Mouse (Mus musculus): ENCODE results near the gene 4931422A03Rik.
"Not testable (repeated sequence)": the region's sequence is repeated elsewhere in the genome, so short reads cannot be mapped to it uniquely, and the experiment has no call there.

Gene 4931422A03Rik

DNA sequence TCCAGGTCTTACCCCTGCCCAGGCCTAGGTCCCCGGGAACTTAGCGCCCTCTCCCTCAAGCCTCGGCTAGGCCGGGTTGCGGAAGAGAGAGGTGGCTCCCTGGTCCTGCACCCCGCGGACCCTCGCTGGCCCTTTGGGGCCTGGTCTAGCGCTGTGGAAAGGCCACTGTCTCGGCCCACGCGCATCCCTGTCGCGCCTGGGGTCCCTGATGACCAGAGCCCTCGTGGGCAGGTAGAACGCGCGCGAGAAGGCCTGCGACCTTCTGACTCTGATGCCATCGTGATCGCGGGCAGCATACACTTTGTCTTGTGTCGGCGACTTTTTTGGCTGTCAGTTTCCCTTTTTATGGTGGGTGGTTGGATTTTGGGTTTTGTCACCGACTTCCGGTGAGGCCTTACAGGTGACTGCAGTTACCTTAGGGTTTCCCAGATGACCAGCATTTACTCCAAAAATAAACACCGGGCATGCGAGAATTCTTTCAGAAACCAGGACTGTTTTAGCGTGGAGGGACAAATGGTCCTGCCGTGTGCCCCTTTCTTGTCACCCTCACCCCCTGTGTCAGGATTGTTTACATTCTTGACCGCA lies at the start of gene 4931422A03Rik:
4931422A03Rik (minus strand) TSS at position 223 of the 585 bp plus-strand sequence.
- peak; percentile 32 for DNase-seq

- no peak for DNase-seq
Observed at GRCm38 (mm10) chr2:104069704-104070185, 41.6 kb upstream of the 4931422A03Rik start, which contains the start of gene Cd59b. Gene Cd59b (plus strand): TSS chr2:104069849.

DNA sequence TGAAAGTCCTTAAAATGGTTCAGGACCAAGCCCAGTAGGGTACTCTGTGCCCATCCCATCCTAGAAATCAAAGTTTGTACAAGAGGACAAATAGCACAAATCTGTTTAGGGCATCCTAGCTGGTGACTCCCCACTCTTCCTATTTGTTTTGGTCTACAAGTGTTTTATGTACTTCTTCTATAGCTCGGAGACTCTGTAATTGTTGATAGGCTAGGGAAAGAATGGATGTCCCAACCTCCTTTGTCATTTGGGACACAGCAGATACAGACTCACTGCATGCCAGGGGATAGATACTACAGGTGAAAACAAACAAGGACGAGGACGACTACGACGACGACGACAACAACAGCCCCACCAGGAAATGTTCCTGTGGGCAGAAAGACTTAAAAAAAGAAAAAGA lies 40.3 kb upstream of the 4931422A03Rik start, which contains the start of gene Gm10799:
Gm10799 (minus strand) TSS at position 101 of the 400 bp plus-strand sequence.
- DNase-seq = not testable (repeated sequence)

- DNase-seq = not testable (repeated sequence)
Observed at GRCm38 (mm10) chr2:104065526-104065925, 37.4 kb upstream of the 4931422A03Rik start, which contains the start of gene Gm10912. Gene Gm10912 (plus strand): TSS chr2:104065826.

DNA sequence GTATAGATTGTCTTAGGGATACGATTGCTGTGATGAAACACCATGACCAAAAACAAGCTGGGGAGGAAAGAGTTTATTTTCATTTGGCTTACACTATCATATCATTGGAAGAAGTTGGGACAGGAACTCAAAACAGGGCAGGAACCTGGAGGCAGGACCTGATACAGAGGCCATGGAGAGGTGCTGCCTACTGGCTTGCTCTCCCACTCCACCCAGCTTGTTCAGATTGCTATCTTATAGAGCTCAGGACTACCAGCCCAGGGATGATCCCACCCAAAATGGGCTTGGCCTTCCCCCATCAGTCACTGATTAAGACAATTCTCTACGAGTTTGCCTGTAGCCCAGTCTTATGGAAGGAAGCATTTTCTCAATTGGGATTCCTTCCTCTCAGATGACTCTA lies 36.0 kb upstream of the 4931422A03Rik start:
- DNase-seq = no peak

DNA sequence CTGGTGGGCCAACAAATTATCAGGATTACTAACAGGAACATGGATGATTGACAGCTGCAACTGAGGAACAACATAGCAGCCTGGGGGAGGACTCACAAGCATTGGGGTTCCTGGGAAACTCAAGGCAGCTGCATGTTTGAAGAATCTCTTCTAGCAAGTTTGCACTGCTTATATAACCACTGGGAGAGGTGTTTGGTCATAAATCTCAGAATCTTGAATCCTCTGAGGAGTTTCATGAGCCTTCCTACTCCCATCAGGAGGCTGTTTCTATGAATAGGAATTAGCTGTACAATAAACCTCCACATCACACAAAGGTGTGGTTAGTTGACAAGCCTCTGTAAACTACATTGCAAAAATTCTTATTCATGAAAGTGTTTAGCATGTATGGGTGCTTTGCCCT lies 34.5 kb upstream of the 4931422A03Rik start:
- DNase-seq = no peak

GRCm38 (mm10) chr2:104060996-104061395 lies 32.8 kb upstream of the 4931422A03Rik start:
- DNase-seq = no peak

- no peak for DNase-seq
Observed at GRCm38 (mm10) chr2:104059786-104060185, 31.6 kb upstream of the 4931422A03Rik start.

GRCm38 (mm10) chr2:104058954-104059353 lies 30.8 kb upstream of the 4931422A03Rik start:
- DNase-seq = no peak

- DNase-seq = no peak
Observed at GRCm38 (mm10) chr2:104058381-104058780, 30.2 kb upstream of the 4931422A03Rik start.

DNA sequence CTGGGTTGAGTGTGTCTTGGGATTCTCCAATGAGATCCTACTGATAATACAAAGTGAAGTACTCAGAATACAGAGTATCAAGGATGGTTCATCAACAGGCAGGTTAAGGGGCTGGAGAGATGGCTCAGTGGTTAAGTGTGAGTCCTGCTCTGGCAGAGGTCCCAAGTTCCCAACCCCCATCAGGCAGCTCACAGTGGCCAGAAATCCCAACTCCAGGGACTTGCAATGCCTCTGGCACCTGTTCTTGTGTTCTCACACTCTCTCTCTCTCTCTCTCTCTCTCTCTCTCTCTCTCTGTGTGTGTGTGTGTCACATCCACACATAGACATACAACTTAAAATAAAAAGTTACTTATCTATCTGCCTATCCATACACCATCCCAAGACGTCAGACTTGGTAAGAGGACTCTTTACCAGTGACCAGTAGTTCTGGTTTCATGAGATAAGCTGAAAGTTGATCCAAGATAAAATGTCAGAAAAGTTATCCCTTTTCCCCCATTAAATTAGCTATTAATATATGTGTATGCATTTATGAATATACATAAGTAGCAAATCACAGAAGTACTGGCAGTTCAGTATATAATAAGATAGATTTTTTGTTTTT lies 16.4 kb upstream of the 4931422A03Rik start:
- DNase-seq = no peak

DNA sequence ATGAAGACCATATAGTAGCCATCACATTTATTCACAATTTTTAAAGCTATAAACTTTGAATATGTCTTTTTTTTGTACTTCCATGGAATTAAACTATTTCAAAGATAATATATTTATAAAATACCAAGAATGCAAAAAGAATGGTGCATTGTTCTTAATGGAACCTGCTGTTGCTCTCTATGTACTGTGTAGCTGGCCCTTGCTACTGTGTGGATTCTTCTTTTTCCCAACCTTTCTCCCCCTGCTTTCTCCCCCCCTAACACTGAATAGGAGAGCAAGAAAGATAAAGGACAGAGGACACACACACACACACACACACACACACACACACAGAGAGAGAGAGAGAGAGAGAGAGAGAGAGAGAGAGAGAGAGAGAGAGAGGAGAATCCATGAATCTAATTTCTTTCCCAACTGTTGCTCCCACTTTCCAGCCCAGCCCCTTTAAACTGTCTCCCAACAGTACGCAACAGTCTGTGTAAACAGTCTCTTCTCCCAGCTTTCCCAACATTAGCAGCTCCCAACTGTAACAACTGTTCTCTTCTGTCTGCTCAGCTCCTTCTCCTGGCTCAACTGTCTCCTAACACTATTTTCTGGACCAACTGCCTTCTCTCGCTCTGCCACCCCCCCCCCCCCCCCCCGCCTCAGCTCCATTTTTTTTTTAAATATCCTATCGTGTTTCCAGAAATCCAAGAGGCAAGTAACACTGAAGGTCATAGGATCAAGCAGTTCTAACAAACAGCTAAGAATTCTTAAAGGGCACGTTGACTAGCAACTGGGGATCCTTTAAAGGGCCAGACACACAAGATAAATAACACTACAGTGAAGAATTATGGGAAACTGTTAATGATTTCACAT lies 15.7 kb upstream of the 4931422A03Rik start:
- no peak for DNase-seq

GRCm38 (mm10) chr2:104042766-104043165 lies 14.6 kb upstream of the 4931422A03Rik start:
- no peak for DNase-seq

GRCm38 (mm10) chr2:104041632-104042031 lies 13.5 kb upstream of the 4931422A03Rik start:
- DNase-seq = no peak

- DNase-seq = no peak
Observed at GRCm38 (mm10) chr2:104038236-104038635, 10.1 kb upstream of the 4931422A03Rik start.

DNA sequence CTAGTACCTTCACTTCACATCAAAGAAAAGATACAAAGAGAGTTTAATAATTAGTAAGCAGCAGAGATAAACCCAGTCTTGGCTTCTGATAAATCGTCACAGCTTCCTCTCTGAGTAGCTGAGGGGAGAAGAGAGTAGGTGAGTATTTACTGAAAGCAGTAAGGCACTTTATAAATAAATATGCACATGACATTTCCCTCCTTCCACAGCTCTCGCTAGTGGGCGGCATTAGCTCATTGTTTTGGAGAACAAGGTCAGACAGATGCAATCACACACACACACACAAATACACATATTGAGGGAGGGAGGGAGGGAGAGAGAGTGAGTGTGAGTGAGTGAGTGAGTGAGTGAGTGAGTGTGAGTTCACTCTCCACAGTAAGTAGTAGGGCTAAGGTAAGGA lies 8.2 kb upstream of the 4931422A03Rik start:
- no peak for DNase-seq

DNA sequence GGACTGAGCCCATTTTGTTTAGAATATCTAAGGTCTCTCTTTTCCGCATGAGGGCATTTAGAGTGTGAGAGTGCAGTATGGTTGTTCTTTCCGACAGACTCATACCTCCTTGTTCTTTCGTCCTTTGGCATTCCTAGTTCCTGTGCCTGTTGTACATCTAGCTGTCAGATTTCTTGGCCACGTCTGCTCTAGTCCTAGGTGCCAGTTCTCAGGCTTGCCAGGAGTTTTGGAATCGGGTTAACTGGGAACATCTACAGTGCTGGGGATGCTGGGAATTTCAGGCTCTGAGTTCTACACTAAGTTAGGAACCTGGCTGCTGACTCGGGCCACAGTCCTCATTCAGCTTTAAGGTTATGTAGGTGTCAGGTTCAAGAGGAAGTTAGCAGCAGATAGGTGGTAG lies 7.4 kb upstream of the 4931422A03Rik start:
- no peak for DNase-seq

DNA sequence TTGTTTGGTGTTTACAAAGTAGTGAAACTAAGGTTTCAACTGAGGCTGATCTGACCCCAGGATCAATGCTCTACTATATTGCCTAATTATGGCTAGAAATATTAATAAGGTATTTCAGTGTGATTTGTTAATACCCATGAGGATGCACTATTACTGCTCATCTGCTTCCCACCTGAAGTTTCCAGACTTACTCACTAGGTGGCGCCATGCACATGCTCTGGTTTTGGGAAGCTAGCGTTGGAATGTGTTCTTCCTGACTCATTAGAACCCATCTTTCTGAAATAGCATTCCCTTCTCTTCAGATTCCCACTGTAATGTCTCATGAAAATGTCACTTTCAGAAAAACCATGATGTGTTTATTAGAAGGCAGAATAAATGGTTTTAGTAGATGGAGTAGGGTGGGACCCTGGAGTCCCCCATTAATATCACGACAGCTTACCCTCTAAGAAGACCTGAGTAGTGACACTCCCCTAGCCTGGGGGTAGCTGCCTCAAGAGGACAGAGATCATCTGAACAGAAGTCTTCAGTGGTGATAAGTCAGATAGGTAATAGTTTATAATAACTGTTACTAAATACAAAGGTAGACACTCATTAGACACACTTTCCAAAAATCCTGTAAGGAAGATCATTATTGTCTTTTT lies 6.8 kb upstream of the 4931422A03Rik start:
- peak; percentile 50 for DNase-seq

DNA sequence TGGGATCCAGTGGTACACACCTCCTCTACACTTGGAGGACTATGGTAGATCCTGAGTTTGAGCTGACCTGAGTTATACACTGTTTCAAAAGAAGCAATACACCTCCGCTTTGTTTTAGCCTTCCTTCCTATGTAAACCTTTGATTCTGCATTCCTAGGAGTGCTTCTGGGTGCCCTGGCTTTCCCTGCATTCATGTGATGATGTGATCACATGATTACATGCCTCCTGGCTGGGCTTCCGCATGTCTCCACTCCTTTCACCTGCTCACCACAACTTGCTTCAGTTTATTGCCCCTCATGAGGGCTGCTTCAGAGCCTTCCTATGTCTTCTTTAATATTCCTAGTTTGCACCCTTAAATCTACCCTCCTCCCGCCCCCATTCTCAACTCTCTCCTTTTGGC lies 3.9 kb upstream of the 4931422A03Rik start:
- DNase-seq = no peak

DNA sequence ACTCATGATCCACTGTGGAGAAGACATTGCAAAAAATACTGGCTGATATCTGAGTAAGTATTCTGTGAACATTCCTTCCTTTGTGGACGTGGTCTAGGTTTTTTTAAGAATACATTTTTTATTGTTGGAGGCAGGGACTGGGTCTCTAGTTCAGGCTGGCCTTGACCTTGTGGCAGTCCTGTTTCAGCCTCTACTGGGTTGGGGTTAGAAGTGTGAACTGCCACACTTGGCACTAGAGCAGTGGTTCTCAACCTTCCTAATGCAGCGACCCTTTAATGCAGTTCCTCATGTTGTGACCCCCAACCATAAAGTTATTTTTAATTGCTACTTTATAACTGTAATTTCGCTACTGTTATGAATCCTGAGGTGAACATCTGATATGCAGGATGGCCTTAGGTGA lies 2.2 kb upstream of the 4931422A03Rik start:
- no peak for DNase-seq

- DNase-seq = no peak
Observed at GRCm38 (mm10) chr2:104029074-104029473, 913 bp upstream of the 4931422A03Rik start.

GRCm38 (mm10) chr2:104027458-104028138 lies 563 bp downstream of the 4931422A03Rik start, which contains the start of gene Fbxo3:
Gene Fbxo3 (plus strand): TSS chr2:104027721.
- peak; percentile 69 for DNase-seq
